Mouse (Mus musculus) lung, postnatal 0 days (tissue): Measurements from ENCODE around the gene Prdm5.

Source experiments
- CTCF ChIP-seq: IDR thresholded peaks from 2 replicates; pipeline ENCODE4 v1.5.1; 2016; ENCODE audit warnings: antibody characterized with exemption, mild to moderate bottlenecking
- EP300 ChIP-seq: IDR thresholded peaks from 2 replicates; pipeline ENCODE4 v1.6.1; 2016; ENCODE audit warnings: antibody characterized with exemption, mild to moderate bottlenecking, control low read depth

DNA sequence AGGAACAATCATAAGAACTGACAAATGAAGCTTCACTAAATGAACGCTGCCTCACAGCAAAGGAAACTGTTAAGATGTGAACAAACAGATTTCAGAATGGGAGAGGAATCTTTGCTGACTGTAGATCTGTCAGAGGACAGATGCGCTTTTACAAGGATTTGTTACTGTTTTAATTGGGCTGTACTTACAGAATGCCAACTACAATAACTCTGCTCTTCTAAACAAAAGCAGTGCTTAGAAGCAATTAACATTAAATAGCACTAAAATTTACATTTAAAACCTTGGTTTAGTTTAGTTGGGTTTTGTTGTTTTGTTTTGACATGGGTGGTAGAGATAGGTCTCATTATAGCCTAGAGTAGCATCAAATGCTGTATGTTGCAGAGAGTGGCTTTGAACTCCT is 14.3 kb upstream of the Prdm5 start:
- TF ChIP-seq CTCF (no peak), EP300 (no peak)
